Mouse (Mus musculus) right cerebral cortex, adult 18-20 months (tissue): ENCODE data around the gene Mov10.

Experiments used
- DNase-seq: peaks from one replicate; pipeline ENCODE4 v3.0.0; 2022; ENCODE audit warnings: mixed read lengths

Mov10 gene

DNA sequence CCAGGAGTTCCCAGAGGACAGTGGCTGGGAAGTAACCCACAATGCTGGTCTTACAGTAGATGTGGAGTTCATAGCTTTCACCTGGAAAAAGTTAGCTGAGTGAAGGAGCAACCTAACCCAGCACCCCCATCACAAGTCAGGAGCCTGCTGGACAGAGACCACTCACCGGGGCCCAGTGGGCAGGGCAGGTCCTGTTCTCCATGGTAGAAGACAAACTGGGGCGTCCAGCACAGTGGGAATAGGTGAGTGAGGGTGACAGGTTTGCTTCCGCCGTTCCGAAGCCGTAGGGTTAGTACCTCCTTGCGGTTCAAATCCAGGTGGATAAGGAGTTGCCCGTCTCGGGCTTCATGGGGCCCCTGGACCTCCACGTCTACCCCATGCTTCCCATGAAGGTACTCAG, 14.1 kb downstream of the Mov10 start:
- no peak for DNase-seq

DNA sequence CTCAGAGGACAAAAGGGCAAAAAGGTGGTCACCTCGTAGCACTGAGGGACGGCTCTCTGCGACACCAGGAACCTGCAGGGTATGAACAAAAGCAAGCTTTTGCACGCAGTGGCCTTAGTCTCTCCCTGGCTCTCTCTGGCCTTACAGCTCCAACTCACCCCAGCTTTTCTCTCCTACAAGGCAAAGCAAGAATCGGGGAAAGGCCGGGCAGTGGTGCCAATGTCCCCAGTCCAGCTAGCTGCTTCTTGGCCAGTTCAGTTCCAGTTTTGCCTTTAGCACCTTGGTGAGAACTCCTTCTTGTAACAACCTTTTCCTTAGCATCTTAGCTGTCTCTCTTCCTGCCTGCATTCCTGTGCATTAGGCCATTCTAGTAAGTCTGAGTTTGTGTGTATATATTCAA, 16.9 kb downstream of the Mov10 start:
- DNase-seq: no peak

DNA sequence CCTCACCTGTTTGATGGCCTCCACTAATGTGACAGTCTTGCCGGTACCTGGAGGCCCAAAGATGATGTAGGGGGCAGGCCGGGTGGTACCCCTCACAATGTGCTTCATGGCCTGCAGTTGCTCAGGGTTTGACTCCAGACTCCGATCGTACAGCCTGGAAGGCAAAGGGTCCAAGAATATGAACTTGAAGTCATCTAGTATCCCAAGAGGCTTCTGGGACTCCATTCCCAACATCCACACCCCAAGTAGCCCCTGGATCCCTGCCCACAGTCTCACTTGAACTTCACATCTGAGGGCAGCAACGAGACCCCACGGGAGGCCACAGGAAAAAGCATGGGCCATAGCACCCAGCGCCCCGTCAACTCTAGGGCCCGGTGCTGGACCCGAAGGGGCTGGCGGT, 17.7 kb downstream of the Mov10 start:
- DNase-seq: no peak

DNA sequence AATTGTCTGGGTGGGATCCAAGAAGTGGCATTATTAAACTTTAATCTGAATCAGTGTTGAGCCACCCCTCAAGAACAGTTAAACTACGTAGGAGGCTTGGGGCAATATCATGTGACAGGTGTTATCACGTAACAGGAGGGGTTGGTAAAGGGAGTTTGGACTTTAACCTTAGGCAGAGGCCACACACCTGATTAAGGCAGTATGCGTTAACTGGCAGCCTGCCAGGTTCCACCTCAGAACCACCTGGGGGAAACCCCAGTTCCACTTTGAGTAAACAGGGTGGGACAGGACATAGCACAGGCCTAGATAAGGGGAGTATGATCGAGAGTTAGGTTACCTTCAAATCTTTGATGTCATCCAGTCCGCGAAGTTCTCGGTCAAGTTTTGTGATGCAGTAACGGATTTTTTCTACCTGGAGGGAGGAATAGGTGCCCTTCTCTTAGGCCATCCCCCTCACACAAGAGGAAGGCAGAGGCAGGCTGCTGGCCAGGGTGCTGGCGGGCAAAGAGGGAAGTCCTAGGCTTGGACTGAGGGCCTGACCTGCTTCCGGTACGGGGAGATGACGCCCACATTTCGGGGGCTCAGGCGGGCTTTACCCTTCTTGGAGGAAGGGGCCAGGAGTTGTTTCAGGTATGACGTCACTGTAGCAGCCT, 21.8 kb downstream of the Mov10 start:
- no peak for DNase-seq

DNA sequence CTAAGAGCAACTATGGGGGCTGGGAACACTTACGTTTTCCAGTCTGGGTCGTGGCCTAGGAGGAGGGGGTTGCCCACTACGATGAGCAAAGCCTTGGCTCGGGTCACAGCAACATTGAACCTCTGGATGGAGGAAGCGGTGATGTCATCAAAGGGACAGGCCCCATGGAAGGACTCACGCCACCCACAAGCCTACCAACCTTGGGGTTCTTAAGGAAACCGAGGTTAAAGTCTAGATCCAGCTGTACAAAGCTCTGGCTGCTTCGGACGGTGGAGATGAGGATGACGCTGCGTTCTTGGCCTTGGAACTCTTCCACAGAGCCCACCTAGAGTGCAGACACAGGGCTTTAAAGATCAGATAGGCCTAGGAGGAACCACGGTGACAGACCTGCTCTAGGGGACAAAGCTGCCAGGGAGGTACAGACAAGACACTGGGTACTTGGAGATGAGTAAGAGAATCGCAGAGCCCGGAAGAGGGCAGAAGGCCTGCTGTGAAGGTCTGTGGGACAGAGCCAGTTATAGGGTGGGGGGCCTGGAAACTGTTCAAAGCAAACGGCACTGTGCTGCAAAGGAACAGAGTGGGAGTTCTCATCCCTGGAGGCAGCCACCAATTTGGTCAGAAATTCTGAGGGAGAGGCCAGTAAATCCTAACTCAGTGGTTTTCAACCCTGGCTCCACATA, 22.6 kb downstream of the Mov10 start:
- DNase-seq: no peak

DNA sequence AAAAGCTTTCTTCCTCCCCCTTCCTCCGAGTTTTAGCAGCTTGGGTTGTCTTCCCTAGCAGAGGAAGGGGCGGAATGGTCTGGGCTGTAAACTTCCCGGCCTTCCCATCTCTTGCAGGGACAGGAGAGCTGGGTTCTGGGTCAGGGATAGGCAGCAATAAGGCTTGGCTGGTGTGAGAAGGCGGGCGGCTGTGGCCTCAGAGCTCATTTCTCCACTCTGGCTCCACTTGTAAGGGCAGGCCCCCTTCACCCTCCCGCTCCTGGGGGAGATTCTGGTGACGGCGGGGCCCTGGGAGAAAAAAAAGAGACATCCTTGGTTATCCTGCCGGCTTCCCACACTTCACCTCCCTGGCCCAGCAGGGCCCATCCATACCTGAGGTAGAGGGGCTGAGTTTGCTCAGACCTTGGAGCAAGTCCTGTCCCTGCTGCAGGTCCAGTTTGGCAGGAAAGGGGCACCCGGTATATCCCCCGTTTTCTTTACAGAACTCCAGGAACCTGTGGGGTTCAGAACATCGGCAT, 23.4 kb downstream of the Mov10 start:
- DNase-seq: no peak

DNA sequence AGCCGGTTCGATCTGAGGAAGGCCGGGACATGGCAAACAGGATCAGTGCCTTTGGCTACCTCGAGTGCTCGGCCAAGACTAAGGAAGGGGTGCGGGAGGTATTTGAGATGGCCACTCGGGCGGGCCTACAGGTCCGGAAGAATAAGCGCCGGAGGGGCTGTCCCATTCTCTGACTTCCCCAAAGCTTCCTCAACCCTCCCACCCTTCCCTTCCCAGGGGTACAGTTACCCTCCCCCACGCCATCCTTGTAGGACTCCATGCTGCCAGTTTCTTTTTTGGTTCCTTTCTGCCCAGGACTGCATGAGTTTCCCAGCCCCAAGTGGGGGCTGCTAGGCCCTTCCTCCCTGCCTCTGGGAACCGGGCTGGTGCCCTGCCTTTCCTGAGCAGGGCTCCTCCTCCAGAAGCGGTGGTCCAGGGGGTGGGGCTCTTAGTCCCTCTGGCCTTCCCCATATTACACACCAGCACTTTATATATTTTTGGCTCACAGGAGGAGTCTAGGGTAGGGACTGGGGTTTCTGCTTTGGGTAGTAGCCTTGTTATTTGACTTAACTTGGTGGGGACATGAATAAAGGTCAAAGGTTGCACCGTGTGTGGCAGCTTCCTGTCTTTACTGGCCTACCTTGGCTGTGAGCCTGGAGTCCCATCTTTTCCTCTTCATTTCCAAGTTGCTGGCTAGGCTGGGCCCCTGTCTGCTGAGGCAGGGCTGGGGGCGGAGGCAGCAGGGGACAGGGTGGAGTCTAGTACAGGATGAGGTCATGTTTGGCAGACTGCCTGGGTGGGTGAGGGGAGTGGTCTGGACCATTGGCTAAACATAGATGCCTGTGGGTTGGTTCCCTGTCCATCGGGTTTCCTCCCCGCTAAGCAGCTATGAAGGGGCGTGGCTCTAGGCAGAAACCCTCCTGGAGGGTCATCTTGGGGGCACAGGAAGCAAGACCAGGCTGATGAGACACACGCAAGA, 24.2 kb downstream of the Mov10 start:
- peak; percentile 51 for DNase-seq

DNA sequence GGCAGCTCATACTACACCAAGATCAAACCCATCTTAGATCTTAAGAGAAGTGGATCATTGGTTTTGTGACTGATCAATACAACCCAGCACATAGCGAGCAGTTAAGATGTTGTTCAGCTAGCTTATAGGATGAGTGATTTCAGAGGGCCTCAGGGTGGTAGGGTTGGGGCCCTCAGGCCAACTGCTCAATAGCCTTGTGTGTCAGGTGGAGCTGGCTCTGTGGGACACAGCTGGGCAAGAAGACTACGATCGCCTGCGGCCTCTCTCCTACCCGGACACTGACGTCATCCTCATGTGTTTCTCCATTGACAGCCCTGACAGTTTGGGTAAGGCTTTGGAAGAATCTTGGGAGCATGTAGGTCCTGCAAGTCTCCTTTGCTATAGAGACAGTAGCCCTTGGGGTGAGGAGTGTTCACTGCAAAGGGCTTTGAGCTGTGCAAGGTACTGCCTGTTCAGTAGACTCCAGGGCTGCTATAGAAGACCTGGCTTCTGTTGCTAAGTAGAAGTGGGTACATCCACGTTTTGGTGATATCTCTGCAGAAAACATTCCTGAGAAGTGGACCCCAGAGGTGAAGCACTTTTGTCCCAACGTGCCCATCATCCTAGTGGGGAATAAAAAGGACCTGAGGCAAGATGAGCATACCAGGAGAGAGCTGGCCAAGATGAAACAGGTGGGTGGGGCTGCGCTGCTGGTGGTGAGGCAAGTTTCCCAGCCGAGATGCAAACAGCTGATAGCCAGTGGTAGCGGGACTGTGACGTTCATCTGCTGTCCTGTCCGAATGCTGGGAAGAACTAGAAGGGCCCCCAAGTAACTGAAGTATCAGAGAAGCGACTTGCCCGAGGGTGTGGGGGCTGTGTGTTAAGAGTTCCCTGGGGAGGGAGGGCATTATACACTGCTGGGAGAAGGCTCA, 25.7 kb downstream of the Mov10 start:
- DNase-seq: peak; percentile 25

DNA sequence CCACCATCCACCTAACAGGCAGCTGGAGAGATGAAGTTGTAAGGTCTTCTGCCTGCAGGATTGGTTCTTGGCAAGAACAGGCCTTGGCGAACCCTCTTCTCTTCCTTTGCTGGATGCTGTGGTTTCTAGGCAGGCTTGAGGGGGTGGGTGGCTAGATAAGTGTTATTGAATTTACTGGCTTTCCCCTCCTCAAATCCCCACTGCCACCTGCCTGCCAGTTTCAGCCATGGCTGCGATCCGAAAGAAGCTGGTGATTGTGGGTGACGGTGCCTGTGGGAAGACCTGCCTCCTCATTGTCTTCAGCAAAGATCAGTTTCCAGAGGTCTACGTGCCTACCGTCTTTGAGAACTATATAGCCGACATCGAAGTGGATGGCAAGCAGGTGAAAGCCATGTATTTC, 26.7 kb downstream of the Mov10 start:
- DNase-seq: peak; percentile 47

DNA sequence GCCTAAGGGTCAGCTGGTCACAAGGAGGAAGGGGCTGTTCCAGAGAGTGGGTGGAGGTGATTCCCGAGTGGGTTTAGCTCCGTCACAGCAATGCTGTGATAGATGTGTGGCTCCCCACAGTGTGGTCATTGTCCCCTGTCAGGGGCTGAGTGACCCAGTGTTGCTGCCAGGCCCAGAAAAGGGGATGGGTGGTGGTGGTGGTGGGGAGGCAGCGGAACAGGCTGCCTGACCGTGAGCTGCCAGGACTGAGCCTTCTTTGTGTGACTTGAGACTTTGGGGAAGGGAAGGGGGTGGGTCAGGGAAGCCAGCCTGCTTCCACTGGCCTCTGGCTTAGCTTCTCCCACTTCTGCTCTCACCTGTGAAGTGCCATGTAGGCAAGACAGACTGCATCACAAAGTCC, 27.3 kb downstream of the Mov10 start:
- no peak for DNase-seq

DNA sequence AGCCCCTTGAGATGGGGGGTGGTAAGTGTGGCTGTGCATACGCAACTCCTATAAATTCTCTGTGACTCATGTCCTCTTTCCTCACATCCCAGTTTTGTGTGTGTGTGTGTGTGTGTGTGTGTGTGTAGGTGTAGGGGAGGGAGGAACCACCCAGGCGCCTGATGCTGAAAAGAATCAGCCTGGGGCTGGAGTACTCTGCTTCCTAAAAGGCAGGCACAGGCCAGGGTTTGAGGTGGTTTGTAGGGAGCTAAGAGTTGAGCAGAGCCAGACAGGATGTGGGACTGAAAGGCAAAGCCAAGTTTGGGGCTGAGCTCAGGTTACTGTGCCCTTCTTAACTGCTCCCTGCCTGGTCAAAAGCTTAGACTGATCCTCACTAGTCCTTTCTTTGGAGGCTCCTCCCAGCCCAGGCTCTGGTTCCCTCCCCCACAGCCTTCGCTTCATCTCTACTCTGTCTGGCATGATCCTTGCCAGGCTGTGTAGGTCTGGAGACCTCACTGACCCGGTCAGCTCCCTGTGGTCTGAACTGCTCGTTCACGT, 27.9 kb downstream of the Mov10 start:
- peak; percentile 71 for DNase-seq

DNA sequence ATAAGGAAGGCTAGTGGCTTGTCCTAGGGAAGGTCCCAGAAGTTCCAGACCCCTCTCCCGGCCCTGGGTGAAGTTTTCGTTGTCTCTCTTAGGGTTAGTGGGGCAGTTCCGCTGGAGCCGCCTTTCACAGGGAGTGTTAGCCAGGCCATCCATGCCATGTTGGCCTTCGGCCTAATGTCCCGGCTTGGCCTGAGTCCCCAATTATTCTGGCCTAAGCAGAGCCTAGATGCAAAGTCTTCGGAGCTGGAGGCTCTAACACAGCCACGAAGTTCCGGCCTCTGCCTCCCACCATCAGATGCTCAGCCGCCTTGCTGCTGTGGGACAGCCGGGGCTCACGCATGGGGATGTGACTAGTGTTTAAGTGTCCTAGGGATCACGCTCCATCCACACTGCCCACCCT, 28.5 kb downstream of the Mov10 start:
- peak; percentile 18 for DNase-seq

DNA sequence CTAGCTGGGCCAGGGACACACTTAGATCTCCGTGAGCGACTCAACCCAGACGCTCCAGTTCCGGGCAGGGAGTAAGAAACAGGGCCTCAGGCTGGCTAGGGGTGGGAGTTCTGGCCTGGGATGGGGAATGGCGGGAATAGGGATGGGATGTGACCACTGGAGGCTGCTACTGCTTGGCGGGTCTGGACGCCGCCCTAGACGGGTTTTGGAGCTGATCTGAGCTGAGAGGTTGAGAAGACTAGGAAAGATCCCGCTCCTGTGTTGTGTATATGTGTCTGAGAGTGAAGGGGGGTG, 29.1 kb downstream of the Mov10 start:
- no peak for DNase-seq

DNA sequence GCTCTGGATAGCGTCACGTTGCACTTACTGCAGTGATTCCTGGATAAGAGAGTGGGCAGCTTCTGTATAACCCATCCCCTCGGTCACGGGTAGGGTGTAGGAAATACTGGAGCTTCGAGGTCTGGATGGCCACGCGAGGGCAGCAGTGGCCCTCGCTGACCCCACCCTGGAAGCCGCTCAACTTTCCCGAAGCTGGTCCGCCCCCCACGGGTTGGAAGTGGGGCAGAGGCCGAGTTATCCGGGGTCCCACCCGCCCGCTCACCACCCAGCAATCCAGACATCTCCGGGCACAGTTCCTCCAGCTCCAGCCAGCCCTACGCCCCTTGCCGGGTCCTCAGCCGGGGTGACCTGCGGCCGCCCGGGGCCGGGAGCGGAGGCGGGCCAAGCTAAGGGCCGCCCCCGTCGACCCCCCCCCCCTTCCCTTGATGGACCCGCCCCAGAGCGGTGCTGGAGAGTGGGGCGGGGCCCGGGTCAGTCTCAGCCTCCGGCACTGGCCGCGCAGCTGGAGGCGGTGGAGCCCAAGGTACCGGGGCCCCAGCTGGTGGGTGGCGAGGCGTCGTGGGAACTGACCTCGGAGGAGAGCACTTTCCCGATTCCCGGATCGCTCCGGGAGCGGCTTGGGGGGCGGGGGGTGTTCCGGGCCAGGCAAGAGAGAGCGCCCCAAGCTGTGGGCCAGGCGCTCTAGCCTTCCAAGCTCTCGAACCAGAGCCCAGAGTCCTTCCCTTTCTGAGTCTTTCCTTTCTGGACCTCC, 29.6 kb downstream of the Mov10 start:
- peak; percentile 51 for DNase-seq

DNA sequence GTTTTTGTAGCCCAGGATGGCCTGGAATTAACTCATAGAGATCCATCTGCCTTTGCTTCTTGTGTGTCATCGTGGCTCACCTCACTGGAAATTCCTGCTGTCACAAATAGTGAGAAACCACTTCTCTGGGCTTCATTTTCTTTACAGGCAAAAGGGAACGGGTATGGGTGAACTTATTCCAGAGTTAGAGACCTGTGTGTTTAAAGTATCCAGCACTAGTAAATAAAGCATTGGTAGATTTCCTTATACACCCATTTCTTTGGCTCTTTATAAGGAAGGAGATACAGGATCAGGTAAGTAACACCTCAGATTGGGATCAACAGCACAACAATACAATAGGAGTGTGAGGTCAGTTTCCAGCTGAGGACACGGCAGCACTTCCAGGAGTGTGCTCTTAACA, 30.3 kb downstream of the Mov10 start, which contains the start of gene Rhoc:
Gene Rhoc (plus strand): TSS at position 301 of the 400 bp plus-strand sequence.
- no peak for DNase-seq

DNA sequence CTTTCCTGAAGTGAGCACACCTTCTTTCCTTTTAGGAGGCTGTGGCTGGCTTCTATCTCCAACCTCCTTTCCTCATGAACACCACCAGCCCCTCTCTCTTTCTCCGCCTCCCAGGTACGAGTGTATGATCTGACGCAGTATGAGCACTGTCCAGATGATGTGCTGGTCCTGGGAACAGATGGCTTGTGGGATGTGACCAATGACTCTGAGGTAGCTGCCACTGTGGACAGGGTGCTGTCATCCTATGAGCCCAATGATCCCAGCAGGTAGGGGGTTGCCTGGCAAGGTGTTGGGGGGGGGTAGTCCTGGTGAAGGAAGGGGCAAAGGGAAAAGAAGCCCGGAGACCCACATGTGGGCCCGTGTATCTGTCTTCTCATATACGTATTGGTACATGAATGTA, 33.1 kb downstream of the Mov10 start:
- DNase-seq: no peak

DNA sequence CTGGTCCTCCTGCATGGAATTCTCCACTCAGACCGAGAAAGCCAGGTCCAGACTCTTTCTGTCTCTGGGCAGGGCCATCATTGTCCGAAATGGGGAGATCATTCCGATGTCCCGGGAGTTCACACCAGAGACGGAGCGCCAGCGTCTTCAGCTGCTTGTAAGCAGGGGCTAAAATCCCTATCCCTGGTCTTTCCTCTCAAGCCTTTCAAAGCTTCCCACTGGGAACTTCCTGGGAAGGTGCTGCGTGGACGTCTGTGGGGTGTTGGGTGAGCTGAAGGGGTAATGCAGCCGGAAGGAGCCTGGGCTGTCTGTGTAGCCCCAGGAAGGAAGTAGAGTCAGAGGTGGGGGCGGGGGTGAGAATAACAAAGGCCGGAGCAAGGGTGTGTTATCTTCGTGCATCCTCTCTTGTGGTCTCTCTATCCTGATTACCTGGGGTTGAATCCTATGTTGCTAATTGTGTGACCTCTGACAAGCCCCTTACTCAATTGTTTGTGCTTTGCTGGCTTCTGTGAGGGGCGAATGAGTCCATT, 34.3 kb downstream of the Mov10 start:
- no peak for DNase-seq

DNA sequence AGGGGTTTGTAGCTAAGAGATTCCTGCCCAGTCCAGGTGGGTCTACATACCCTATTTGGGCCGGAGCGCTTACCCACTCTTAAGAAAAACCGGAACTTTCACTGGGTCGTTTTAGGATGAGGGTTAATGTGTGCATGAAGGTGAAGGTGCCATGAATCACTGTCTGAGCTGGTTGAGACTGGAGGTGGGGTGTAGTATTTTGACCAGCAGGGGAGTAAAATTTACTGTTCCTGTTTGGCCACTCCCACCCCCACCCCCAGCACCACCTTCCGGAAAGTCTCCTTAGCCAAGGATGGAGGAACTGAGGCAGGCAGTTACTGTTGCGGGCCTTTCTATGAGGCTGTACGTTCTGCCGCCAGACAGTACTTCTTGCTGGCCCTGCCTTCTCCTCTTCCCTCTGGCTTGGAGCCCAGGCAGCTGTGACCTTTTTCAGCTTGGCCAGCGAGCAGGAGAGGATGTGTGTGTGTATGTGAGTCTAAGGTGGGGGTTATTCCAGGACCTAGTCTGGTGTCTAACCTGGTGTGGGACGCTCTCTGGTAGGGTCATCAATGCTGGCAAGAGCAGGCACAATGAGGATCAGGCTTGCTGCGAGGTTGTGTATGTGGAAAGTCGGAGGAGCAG, 36.2 kb downstream of the Mov10 start:
- no peak for DNase-seq

DNA sequence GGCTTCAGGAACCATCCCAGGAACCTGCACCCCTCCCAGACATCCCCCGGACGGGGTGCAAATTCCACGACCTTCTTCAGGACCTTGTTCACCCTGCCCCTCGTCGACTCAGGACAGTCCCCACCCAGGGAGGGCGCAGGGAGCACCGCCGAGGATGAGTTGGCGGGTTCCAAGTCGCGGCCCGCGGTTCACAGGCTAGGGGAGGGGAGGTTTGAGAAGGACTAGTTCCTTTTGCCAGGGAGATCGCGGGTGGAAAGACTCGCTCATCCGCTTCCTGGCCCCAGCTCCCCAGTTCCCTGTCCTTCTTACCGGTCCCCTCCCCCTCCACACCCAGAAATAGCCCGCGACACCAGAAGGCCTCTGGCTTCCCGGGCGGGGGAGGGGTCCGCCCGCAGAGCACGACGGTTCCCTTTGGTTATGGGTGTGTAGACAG, 36.9 kb downstream of the Mov10 start, which contains the start of gene Fam19a3:
Gene Fam19a3 (minus strand): TSS at position 370 of the 433 bp plus-strand sequence.
- DNase-seq: no peak
